Mouse (Mus musculus) limb, embryonic 13.5 days (tissue): ENCODE measurements at regions not wholly inside any gene's neighbourhood (a gene's known extent, or its start where the extent isn't known, plus 50 kb on each side); places are given as distances from the start of the nearest gene placed in this dataset.

Source experiments
- ATAC-seq: fragments of 200-750 bp; cut with Nextera tagmentation; 2 replicates; pipeline ENCODE4 v1.8.0; 2017; ENCODE audit warnings: low read depth, moderate number of reproducible peaks, moderate TSS enrichment; ENCODE audit not compliant: low FRiP score
- H3K27ac ChIP-seq: fragments of 300-500 bp; sonication (generic); 2 replicates; pipeline ENCODE4 v1.5.1; 2015; ENCODE audit warnings: inconsistent platforms, mild to moderate bottlenecking, moderate library complexity
- H3K27me3 ChIP-seq: fragments of 300-500 bp; sonication (generic); 2 replicates; pipeline ENCODE4 v1.6.1; 2015; ENCODE audit warnings: mild to moderate bottlenecking, inconsistent platforms
- H3K36me3 ChIP-seq: fragments of 300-500 bp; sonication (generic); 2 replicates; pipeline ENCODE4 v1.6.1; 2015; ENCODE audit warnings: inconsistent platforms, mild to moderate bottlenecking, moderate library complexity
- H3K4me1 ChIP-seq: fragments of 300-500 bp; sonication (generic); 2 replicates; pipeline ENCODE4 v1.6.1; 2015; ENCODE audit warnings: inconsistent platforms
- H3K4me2 ChIP-seq: fragments of 300-500 bp; sonication (generic); replicated peaks from 2 replicates; pipeline ENCODE4 v1.6.1; 2015; ENCODE audit warnings: inconsistent platforms, mild to moderate bottlenecking, moderate library complexity
- H3K4me3 ChIP-seq: fragments of 300-500 bp; sonication (generic); 2 replicates; pipeline ENCODE4 v1.5.1; 2015; ENCODE audit warnings: moderate library complexity, mild to moderate bottlenecking, inconsistent platforms
- H3K9ac ChIP-seq: fragments of 300-500 bp; sonication (generic); 2 replicates; pipeline ENCODE4 v1.6.1; 2015; ENCODE audit warnings: mild to moderate bottlenecking, inconsistent platforms
- H3K9me3 ChIP-seq: fragments of 300-500 bp; sonication (generic); 2 replicates; pipeline ENCODE4 v1.6.1; 2016; ENCODE audit warnings: inconsistent platforms
- whole genome bisulfite sequencing: fragments of 180-500 bp; shearing (Covaris S2); methylation state at CpG from one replicate; pipeline ENCODE4 v1.1.7; 2015; 5-methylcytosine and 5-hydroxymethylcytosine counted together

- Histone ChIP-seq H3K4me1 (peaks cover 16% of the 10 kb centered on the region), H3K36me3 (no peaks in the 10 kb centered on the region), H3K4me3 (no peak overlapping the region), H3K27me3 (peaks cover 9% of the 10 kb centered on the region; the same call in 1 of the 2 replicates), H3K27ac (no peak overlapping the region), H3K9ac (no peak overlapping the region), H3K4me2 (no peak overlapping the region), H3K9me3 (no peaks in the 10 kb centered on the region)
- WGBS: 16% methylated on average over 3 of the region's 3 CpGs
- ATAC-seq: no peak
Observed at GRCm38 (mm10) chr9:62188379-62188778, 65.9 kb upstream of the Glce start.

- no peak overlapping the region for H3K9ac ChIP-seq
- H3K4me2 ChIP-seq: no peak overlapping the region
- no peaks in the 10 kb centered on the region for H3K36me3 ChIP-seq
- H3K27me3 ChIP-seq: peaks cover 9% of the 10 kb centered on the region; the same call in 1 of the 2 replicates
- no peak overlapping the region for H3K27ac ChIP-seq
- ATAC-seq: no peak
- peaks cover 11% of the 10 kb centered on the region; the same call in 1 of the 2 replicates for H3K4me1 ChIP-seq
- WGBS: 31% methylated on average over 4 of the region's 4 CpGs
- H3K4me3 ChIP-seq: no peak overlapping the region
- no peaks in the 10 kb centered on the region for H3K9me3 ChIP-seq
Observed at GRCm38 (mm10) chr9:62186886-62187285, 64.4 kb upstream of the Glce start.

- no peak for ATAC-seq
- no peak overlapping the region for H3K4me2 ChIP-seq
- no peaks in the 10 kb centered on the region for H3K9me3 ChIP-seq
- WGBS: 55% methylated on average over 7 of the region's 7 CpGs
- H3K36me3 ChIP-seq: no peaks in the 10 kb centered on the region
- no peak overlapping the region for H3K27ac ChIP-seq
- H3K4me3 ChIP-seq: no peak overlapping the region
- no peak overlapping the region for H3K9ac ChIP-seq
- peaks cover 18% of the 10 kb centered on the region for H3K4me1 ChIP-seq
- 0 out of 2 replicates have a peak, but pooled peaks cover 4% of the 10 kb centered on the region for H3K27me3 ChIP-seq
Observed at GRCm38 (mm10) chr9:62185516-62186280, 63.2 kb upstream of the Glce start.

- Histone ChIP-seq H3K4me3 (no peak overlapping the region), H3K27me3 (0 out of 2 replicates have a peak, but pooled peaks cover under 1% of the 10 kb centered on the region), H3K36me3 (no peaks in the 10 kb centered on the region), H3K9ac (no peak overlapping the region), H3K4me2 (no peak overlapping the region), H3K4me1 (peaks cover 21% of the 10 kb centered on the region), H3K27ac (no peak overlapping the region), H3K9me3 (no peaks in the 10 kb centered on the region)
- no peak for ATAC-seq
- WGBS: 17% methylated on average over 9 of the region's 9 CpGs
Observed at GRCm38 (mm10) chr9:62181182-62181830, 58.9 kb upstream of the Glce start.

GRCm38 (mm10) chr9:62180456-62181181, 58.2 kb upstream of the Glce start:
- no peaks in the 10 kb centered on the region for H3K9me3 ChIP-seq
- H3K4me3 ChIP-seq: no peak overlapping the region
- peak overlapping the region; percentile 11; the same call in 1 of the 2 replicates for H3K4me2 ChIP-seq
- H3K36me3 ChIP-seq: no peaks in the 10 kb centered on the region
- no peak overlapping the region for H3K9ac ChIP-seq
- 0 out of 2 replicates have a peak, but pooled peaks cover 4% of the 10 kb centered on the region for H3K27me3 ChIP-seq
- no peak for ATAC-seq
- 38% methylated on average over 11 of the region's 11 CpGs for WGBS
- no peak overlapping the region for H3K27ac ChIP-seq
- H3K4me1 ChIP-seq: peaks cover 21% of the 10 kb centered on the region

GRCm38 (mm10) chr9:62174651-62175050, 52.2 kb upstream of the Glce start:
- Histone ChIP-seq H3K4me1 (no peaks in the 10 kb centered on the region; the same call in 1 of the 2 replicates), H3K9ac (no peak overlapping the region), H3K9me3 (no peaks in the 10 kb centered on the region), H3K4me3 (no peak overlapping the region), H3K27ac (no peak overlapping the region), H3K4me2 (no peak overlapping the region), H3K36me3 (no peaks in the 10 kb centered on the region), H3K27me3 (0 out of 2 replicates have a peak, but pooled peaks cover 4% of the 10 kb centered on the region)
- ATAC-seq: no peak
- 73% methylated on average over 7 of the region's 7 CpGs for WGBS
